Mouse (Mus musculus) liver, postnatal 0 days (tissue): ENCODE results near the gene Spib.

ENCODE experiments used
- CTCF ChIP-seq: sonication (generic); IDR thresholded peaks from 2 replicates; pipeline ENCODE4 v1.5.1; 2016; ENCODE audit warnings: antibody characterized with exemption, low read depth
- EP300 ChIP-seq: IDR thresholded peaks from 2 replicates; pipeline ENCODE4 v1.6.1; 2016; ENCODE audit warnings: antibody characterized with exemption, low read depth, mild to moderate bottlenecking

DNA sequence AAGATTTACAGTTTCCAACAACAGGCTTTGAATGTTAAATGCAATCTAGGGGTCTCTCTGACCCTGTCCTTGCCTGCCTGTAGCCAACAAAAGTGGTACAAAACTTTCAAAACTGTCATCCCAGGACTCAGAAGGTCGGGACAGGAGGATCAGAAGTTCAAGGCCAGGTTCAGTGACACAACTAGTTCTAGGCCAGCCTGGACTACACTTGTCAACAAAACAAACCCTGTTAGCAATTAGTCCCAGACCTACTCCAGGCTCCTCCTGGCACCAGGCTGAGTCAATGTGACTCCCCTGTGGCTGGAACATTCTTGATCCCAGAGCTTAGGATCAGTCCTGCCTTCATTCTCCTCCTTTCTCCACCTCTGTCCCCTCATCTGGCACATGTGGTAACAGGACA, 32.9 kb downstream of the Spib start:
- TF ChIP-seq CTCF (no peak), EP300 (no peak)
